Mouse (Mus musculus): Measurements from ENCODE around the gene Elovl5. TPM values are rescaled to one million over a fixed set of nuclear protein-coding genes. Genes with fewer than 3 reads are reported as not detected.

Elovl5 gene
- 109 and 162 TPM in 2 replicates for polyA plus RNA-seq (2012; rRNA removed; ENCODE audit: low replicate concordance)

DNA sequence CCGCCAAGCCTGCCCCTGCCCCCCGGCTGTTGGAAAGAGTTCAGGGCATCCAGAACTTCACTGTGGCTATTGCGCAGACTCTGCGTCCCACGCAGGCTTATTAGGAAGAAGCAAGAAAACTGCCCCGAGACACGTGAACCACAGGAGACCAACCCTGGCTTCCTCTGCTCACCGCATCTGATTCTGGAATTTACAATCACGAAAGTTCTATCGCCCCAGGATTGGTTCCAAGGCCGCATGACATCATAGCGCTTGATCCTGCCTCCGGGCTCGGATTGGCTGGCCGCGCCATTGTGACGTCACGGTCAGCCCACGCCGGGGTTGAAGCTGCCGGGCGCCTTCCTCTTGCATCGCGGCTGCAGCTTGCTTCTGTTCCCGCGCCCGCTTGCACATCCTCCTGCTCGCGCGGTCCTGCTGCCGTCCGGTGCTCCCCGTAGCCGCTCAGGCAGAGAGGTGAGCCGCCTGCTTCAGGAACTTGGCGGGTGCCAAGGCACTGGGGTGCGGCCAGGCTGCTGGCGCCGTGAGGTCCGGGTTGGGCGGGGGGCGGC lies at the start of gene Elovl5:
Gene Elovl5, plus strand, starts transcription at position 291 of the 548 bp plus-strand sequence.

Other genes with a start within 250 kb of the Elovl5 start
- 10.9 and 25.1 TPM in 2 replicates for gene Gclc, start 162.8 kb upstream of the Elovl5 start, polyA plus RNA-seq (2012; rRNA removed; ENCODE audit: low replicate concordance)
- not detected in 2 replicates for gene Gcm1, start 134.6 kb downstream of the Elovl5 start, polyA plus RNA-seq (2012; rRNA removed; ENCODE audit: low replicate concordance)
- 85.0 and 139 TPM in 2 replicates for gene Fbxo9, start 191.7 kb downstream of the Elovl5 start, polyA plus RNA-seq (2012; rRNA removed; ENCODE audit: low replicate concordance)
- 22.2 and 23.1 TPM in 2 replicates for gene Ick, start 191.8 kb downstream of the Elovl5 start, polyA plus RNA-seq (2012; rRNA removed; ENCODE audit: low replicate concordance)

Data from subcutaneous adipose tissue, adult 2 months (tissue).